Mouse (Mus musculus) adrenal gland, postnatal 36 days (tissue): ENCODE measurements around the gene Gsx1. TPM values are rescaled to one million over a fixed set of nuclear protein-coding genes. Genes with fewer than 3 reads are reported as not detected.
A peak's percentile ranks its signal among the peaks of the same experiment; 100 is the strongest.

Experiments
- DNase-seq, 2 experiments: peaks; one replicate each; pipeline ENCODE4 v3.0.0; 2021; ENCODE audit warnings: mixed read lengths in 1 of 2
- long read RNA-seq, 2 experiments: library from polyadenylated mRNA; stranded (forward); transcript quantifications; one replicate each; pipeline ENCODE4 v2.0.0; 2021; ENCODE audit warnings: borderline sequencing depth in 2 of 2
- total RNA-seq, 2 experiments: library from RNA; stranded (reverse); gene quantifications; 2 replicates each; pipeline ENCODE4 v1.2.3; 2021

Gsx1 gene
- not detected for total RNA-seq
- long read RNA-seq, experiment 1 = 0 reads
- long read RNA-seq, experiment 2 = 0 reads

GRCm38 (mm10) chr5:147188571-147188975 lies at the start of gene Gsx1:
Gene Gsx1 (plus strand): TSS chr5:147188696.
- peak; percentile 85 to 88 for DNase-seq

GRCm38 (mm10) chr5:147147340-147147739 lies 41.2 kb upstream of the Gsx1 start:
- peak; percentile 10 to 11 for DNase-seq

GRCm38 (mm10) chr5:147154806-147155371 lies 33.6 kb upstream of the Gsx1 start:
- no peak for DNase-seq

- DNase-seq = no peak
These were observed 32.9 kb upstream of the Gsx1 start for GRCm38 (mm10) chr5:147155449-147156133.

GRCm38 (mm10) chr5:147156376-147156775 lies 32.1 kb upstream of the Gsx1 start:
- no peak for DNase-seq

- no peak for DNase-seq
These were observed 31.1 kb upstream of the Gsx1 start for GRCm38 (mm10) chr5:147157441-147157840.

GRCm38 (mm10) chr5:147159320-147159719 lies 29.2 kb upstream of the Gsx1 start:
- no peak for DNase-seq

GRCm38 (mm10) chr5:147159792-147160191 lies 28.7 kb upstream of the Gsx1 start:
- DNase-seq = no peak

- no peak for DNase-seq
These were observed 23.4 kb upstream of the Gsx1 start for GRCm38 (mm10) chr5:147165060-147165459.

- no peak for DNase-seq
These were observed 18.4 kb upstream of the Gsx1 start for GRCm38 (mm10) chr5:147170088-147170487.

- no peak for DNase-seq
These were observed 14.4 kb upstream of the Gsx1 start for GRCm38 (mm10) chr5:147174046-147174445.

- no peak for DNase-seq
These were observed 3.2 kb upstream of the Gsx1 start for GRCm38 (mm10) chr5:147185174-147185915.

GRCm38 (mm10) chr5:147186001-147186431 lies 2.5 kb upstream of the Gsx1 start:
- peak; percentile 43 to 48 for DNase-seq

- peak in 1 of 2 experiments; percentile 11 for DNase-seq
These were observed 1.5 kb upstream of the Gsx1 start for GRCm38 (mm10) chr5:147186781-147187551.

GRCm38 (mm10) chr5:147187552-147188170 lies 835 bp upstream of the Gsx1 start:
- DNase-seq = no peak

GRCm38 (mm10) chr5:147189156-147189555 lies 660 bp downstream of the Gsx1 start:
- no peak for DNase-seq

- DNase-seq = no peak
These were observed 1.5 kb downstream of the Gsx1 start for GRCm38 (mm10) chr5:147189836-147190602.

GRCm38 (mm10) chr5:147190885-147191284 lies 2.4 kb downstream of the Gsx1 start:
- DNase-seq = no peak

- no peak for DNase-seq
These were observed 3.5 kb downstream of the Gsx1 start for GRCm38 (mm10) chr5:147191801-147192575.

GRCm38 (mm10) chr5:147192576-147192960 lies 4.1 kb downstream of the Gsx1 start:
- no peak for DNase-seq
